Mouse (Mus musculus): ENCODE data around the gene Trappc3.

GRCm38 (mm10) chr4:126269292-126269691 is 7.2 kb downstream of the Trappc3 start:
- TF ChIP-seq CTCF (IDR thresholded peaks at IDR 0.05; ENCODE audit: extremely low read depth, insufficient read depth, insufficient read length, insufficient replicate concordance) (no peak), POLR2A (IDR thresholded peaks at IDR 0.05; ENCODE audit: low read depth, low read length) (no peak)
